Mouse (Mus musculus) midbrain, embryonic 15.5 days (tissue): ENCODE results near the gene Dnttip1. TPM values are rescaled to one million over a fixed set of nuclear protein-coding genes. Genes with fewer than 3 reads are reported as not detected.

Experiments used
- ATAC-seq: fragments of 200-750 bp; cut with Nextera tagmentation; replicated peaks from 2 replicates; pipeline ENCODE4 v1.8.0; 2017; ENCODE audit warnings: moderate TSS enrichment
- H3K27ac ChIP-seq: fragments of 300-500 bp; sonication (generic); 2 replicates; pipeline ENCODE4 v1.5.1; 2015; ENCODE audit warnings: mild to moderate bottlenecking, inconsistent platforms
- H3K27me3 ChIP-seq: fragments of 300-500 bp; sonication (generic); replicated peaks from 2 replicates; pipeline ENCODE4 v1.6.1; 2015; ENCODE audit warnings: inconsistent platforms
- H3K36me3 ChIP-seq: fragments of 300-500 bp; sonication (generic); replicated peaks from 2 replicates; pipeline ENCODE4 v1.6.1; 2015; ENCODE audit warnings: inconsistent platforms
- H3K4me1 ChIP-seq: fragments of 300-500 bp; sonication (generic); 2 replicates; pipeline ENCODE4 v1.6.1; 2015; ENCODE audit warnings: inconsistent platforms
- H3K4me2 ChIP-seq: fragments of 300-500 bp; sonication (generic); 2 replicates; pipeline ENCODE4 v1.6.1; 2015; ENCODE audit warnings: inconsistent platforms, mild to moderate bottlenecking, moderate library complexity
- H3K4me3 ChIP-seq: fragments of 300-500 bp; sonication (generic); 2 replicates; pipeline ENCODE4 v1.5.1; 2015; ENCODE audit warnings: mild to moderate bottlenecking, inconsistent platforms
- H3K9ac ChIP-seq: fragments of 300-500 bp; sonication (generic); 2 replicates; pipeline ENCODE4 v1.6.1; 2015; ENCODE audit warnings: mild to moderate bottlenecking, inconsistent platforms
- H3K9me3 ChIP-seq: fragments of 300-500 bp; sonication (generic); 2 replicates; pipeline ENCODE4 v1.6.1; 2016; ENCODE audit warnings: inconsistent platforms
- WGBS: fragments of 180-500 bp; shearing (Covaris S2); methylation state at CpG from one replicate; pipeline ENCODE4 v1.1.7; 2015; ENCODE audit warnings: mixed read lengths; 5-methylcytosine and 5-hydroxymethylcytosine counted together
- polyA plus RNA-seq: library from polyadenylated mRNA; unstranded; fragments of >200 nt; fragmentation: Nextera tagmentation; extraction: Ambion mirVana; gene quantifications from 2 replicates; pipeline ENCODE4 v1.2.1, GENCODE M21; 2015

Gene Dnttip1
- polyA plus RNA-seq, 1 experiment from 2014 or later, result 52.7 TPM

DNA sequence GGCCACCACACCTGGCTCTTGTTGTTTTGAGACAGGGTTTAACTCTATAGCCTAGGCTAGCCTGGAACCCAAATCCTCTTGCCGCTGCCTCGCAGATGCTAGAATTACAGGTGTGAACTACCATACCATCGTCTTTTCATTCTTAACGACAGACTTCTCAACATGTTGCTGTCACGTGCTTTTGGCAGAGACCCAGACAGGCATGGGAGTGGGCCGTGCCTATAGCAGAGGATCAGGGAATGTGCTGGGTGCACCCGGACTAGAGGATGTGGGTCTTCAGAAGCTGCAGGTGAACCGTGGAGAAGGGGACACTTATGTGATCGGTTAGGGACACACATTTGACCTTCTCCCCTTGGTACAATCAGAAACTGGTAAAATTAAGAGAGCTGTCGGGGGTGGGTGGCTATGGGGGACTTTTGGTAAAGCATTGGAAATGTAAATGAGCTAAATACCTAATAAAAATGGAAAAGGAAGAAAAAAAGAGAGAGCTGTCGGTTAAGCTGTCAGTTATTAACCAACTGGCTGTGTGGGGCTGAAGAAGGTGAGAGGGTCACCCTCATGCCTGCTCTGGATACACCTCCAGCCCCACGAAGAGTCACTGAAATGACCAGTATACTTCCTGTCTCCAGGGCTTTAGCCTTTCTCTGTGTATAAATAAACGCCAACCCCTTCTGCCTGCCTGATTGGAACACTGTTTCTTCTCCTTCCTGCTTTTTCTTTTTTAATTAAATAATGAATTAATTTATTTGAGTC lies 54.6 kb downstream of the Dnttip1 start:
- peaks cover 15% of the 10 kb centered on the region for H3K4me1 ChIP-seq
- no peak overlapping the region for H3K4me2 ChIP-seq
- H3K27ac ChIP-seq, result no peak overlapping the region
- H3K9me3 ChIP-seq, result no peaks in the 10 kb centered on the region
- H3K27me3 ChIP-seq, result no peaks in the 10 kb centered on the region
- no peak overlapping the region for H3K4me3 ChIP-seq
- peaks cover 14% of the 10 kb centered on the region; the same call in 1 of the 2 replicates for H3K36me3 ChIP-seq
- H3K9ac ChIP-seq, result no peak overlapping the region
- WGBS, result 94% methylated on average over 13 of the region's 13 CpGs
- no peak for ATAC-seq

DNA sequence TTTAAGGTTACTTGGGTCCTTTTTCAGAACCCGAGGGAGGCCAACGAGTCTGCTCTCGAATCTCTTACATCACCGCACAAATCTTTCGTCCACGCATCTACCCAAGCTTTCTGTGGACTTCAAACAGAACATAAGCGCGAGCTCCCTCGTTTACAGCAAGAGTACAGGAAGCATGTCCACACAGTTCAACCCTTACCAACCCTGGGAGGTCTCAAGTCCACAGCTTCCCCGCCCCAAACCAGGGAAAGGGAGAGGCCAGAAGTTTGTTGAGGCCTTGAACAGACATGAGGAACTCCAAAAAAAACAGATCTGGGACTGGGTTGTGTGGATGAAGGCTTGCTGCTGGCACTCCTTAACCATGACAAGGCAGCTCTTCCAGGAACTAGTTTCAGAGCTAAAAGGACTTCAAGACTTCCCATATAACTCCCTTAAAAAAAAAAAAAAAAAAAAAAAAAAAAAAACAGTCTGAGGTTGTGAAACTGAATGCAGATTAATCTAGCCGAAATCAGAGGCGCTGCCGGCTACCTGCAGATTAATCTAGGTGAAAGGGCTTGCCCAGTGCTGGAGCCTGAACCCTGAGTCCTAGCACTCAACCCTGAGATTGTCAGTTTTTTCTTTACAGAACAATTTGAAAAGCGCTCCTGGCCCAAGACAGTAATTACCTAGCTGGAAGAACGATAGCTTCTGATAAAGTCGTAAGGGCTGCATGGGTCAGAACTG lies 57.6 kb downstream of the Dnttip1 start:
- Histone ChIP-seq H3K4me3 (peak overlapping the region; percentile 73), H3K27me3 (no peaks in the 10 kb centered on the region), H3K9me3 (no peaks in the 10 kb centered on the region), H3K9ac (peak overlapping the region; percentile 67; the same call in 1 of the 2 replicates), H3K36me3 (no peaks in the 10 kb centered on the region; the same call in 1 of the 2 replicates), H3K27ac (no peak overlapping the region), H3K4me2 (peak overlapping the region; percentile 63), H3K4me1 (peaks cover 33% of the 10 kb centered on the region)
- no peak for ATAC-seq
- 93% methylated on average over 16 of the region's 16 CpGs for WGBS

DNA sequence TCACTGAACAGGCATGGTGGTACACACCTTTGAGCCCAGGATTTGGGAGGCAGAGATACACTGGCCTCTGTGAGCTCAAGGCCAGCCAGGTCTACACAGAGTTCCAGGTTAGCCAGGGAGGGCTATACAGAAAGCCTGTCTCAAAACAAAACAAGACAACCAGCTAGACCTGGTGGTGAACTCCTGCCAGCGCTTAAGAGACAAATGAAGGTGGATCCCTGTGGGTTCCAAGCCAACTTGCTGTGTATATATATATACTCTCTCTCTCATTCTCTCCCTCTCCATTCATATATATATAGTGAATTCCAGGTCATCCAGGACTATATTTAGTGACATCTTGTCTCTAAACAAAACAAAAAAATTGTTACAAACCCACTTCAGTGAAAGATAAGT lies 58.1 kb downstream of the Dnttip1 start:
- Histone ChIP-seq H3K9me3 (no peaks in the 10 kb centered on the region), H3K27ac (peak overlapping the region; percentile 82; the same call in 1 of the 2 replicates), H3K27me3 (no peaks in the 10 kb centered on the region), H3K4me1 (peaks cover 33% of the 10 kb centered on the region), H3K36me3 (no peaks in the 10 kb centered on the region; the same call in 1 of the 2 replicates), H3K4me2 (peak overlapping the region; percentile 63), H3K4me3 (peak overlapping the region; percentile 73), H3K9ac (peak overlapping the region; percentile 67)
- WGBS, result 68% methylated on average over 1 of the region's 1 CpGs
- ATAC-seq, result no peak

DNA sequence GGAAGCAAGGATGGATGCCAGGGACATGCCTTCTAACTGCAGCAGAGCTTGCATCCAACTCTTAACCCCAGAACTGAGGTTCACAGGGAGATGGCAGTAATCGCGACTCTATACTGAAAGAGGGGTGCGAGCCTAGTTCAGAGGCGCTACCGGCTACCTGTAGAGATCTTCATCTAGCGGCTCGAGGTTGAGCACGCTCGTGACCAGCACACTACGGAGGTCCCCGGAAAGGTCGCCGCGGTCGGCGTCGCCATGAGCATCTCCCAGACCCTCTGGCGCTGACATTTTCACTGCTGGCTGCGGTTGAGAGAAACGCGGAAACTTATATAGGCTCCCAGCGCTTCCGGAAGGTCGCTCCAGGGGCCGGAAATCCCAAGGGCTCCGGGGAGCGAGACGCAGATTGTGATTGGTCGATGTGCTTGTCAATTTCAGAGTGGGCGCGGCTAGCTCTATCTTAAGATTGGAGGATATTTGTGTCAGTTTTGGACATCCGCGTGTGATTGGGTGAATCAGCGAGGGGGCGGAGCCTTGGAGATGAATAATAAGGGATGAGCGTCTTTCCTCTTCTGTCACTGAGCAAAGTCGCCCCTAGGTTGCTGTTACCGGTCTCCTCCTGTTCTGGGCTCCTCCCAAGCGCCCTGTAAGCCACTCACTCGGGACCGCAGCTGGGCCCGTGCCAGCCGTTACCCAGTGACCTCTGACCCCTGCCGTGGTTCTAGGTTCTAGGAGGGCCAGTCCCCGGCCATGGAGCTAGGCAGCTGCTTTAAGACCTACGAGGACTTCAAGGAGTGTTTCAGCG lies 58.9 kb downstream of the Dnttip1 start, which contains the start of the genes Acot8 and Zswim3:
Acot8 (minus strand) TSS at position 350 of the 799 bp plus-strand sequence.
Zswim3 (plus strand) TSS at position 566 of the 799 bp plus-strand sequence.
- Histone ChIP-seq H3K4me2 (peak within 1 kb of the TSS; percentile 73), H3K27ac (peak within 1 kb of the TSS; percentile 85), H3K27me3 (no peaks in the 10 kb centered on the region), H3K9me3 (no peaks in the 10 kb centered on the region), H3K4me1 (peaks cover 33% of the 10 kb centered on the region), H3K4me3 (peak within 1 kb of the TSS; percentile 73), H3K36me3 (no peaks in the 10 kb centered on the region; the same call in 1 of the 2 replicates), H3K9ac (peak within 1 kb of the TSS; percentile 79)
- under 1% methylated on average over 47 of the region's 47 CpGs for WGBS
- ATAC-seq, result peak; percentile 96

DNA sequence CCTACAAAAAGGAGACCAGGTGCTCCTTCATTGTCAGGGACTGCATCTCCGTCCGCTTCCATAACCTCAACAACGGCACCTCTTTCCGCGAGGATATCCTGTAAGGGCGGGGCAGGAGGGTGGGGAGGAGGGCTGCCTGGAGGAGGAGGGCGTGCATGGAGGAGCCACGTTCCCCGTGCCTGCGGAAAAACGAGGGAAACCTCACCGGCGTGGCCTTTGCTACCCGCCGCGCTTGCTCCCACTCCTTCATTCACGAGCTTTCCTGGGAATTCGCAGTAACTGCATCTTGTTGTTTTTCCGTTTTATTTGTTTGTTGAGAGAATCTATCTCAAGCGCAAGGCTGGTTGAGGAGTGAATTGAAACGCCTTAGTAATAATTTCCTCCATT lies 59.5 kb downstream of the Dnttip1 start:
- no peaks in the 10 kb centered on the region for H3K27me3 ChIP-seq
- 3% methylated on average over 21 of the region's 21 CpGs for WGBS
- H3K4me1 ChIP-seq, result peaks cover 33% of the 10 kb centered on the region
- peak overlapping the region; percentile 79 for H3K9ac ChIP-seq
- H3K27ac ChIP-seq, result peak overlapping the region; percentile 85
- H3K4me2 ChIP-seq, result peak overlapping the region; percentile 73
- H3K9me3 ChIP-seq, result no peaks in the 10 kb centered on the region
- peak overlapping the region; percentile 73 for H3K4me3 ChIP-seq
- ATAC-seq, result peak; percentile 61
- no peaks in the 10 kb centered on the region; the same call in 1 of the 2 replicates for H3K36me3 ChIP-seq

DNA sequence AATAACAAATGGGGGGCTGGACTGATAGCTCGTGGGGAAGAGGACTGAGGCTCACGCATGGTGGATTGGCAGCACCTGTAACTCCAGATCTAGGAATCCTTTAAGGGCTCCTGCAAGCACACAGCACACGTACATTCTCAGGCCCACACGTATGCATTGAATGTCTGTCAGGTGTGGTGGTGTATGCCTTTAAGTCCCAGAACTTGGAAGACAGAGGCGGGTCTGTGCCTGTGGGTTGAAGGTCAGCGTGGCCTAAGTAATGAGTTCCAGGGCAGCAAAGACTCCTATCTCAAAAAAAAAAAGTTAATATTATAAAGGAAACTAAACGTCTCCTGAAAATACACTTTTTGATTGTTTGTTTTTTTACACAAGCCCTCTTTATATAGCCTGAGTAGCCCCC lies 60.8 kb downstream of the Dnttip1 start:
- Histone ChIP-seq H3K4me2 (peak overlapping the region; percentile 73; the same call in 1 of the 2 replicates), H3K4me3 (no peak overlapping the region), H3K4me1 (peaks cover 33% of the 10 kb centered on the region), H3K36me3 (no peaks in the 10 kb centered on the region), H3K9me3 (no peaks in the 10 kb centered on the region), H3K27me3 (no peaks in the 10 kb centered on the region), H3K9ac (no peak overlapping the region), H3K27ac (no peak overlapping the region)
- ATAC-seq, result no peak
- WGBS, result 85% methylated on average over 7 of the region's 7 CpGs

DNA sequence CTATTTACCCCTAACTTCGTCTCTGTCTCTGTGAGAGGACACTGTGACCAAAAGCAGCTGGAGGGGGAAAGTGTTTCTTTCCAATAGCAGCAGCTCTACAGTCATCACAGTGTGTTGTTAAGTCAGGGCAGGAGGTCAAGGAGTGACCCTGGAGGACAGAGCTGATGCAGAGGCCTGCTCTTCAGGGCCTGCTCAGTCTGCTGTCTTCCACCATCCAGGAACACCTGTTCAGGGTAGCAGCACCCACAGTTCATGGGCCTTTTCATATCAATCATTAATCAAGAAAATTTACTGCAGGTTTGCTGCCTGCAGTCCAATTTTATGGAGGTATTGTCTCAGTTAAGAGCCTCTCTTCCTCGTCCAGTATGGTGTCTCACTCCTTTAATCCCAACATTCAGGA lies 67.8 kb downstream of the Dnttip1 start:
- Histone ChIP-seq H3K27me3 (no peaks in the 10 kb centered on the region), H3K4me3 (no peak overlapping the region), H3K36me3 (0 out of 2 replicates have a peak, but pooled peaks cover 3% of the 10 kb centered on the region), H3K4me2 (no peak overlapping the region), H3K27ac (no peak overlapping the region), H3K4me1 (no peaks in the 10 kb centered on the region), H3K9me3 (no peaks in the 10 kb centered on the region), H3K9ac (no peak overlapping the region)
- ATAC-seq, result no peak
- WGBS, result 50% methylated on average over 2 of the region's 2 CpGs

DNA sequence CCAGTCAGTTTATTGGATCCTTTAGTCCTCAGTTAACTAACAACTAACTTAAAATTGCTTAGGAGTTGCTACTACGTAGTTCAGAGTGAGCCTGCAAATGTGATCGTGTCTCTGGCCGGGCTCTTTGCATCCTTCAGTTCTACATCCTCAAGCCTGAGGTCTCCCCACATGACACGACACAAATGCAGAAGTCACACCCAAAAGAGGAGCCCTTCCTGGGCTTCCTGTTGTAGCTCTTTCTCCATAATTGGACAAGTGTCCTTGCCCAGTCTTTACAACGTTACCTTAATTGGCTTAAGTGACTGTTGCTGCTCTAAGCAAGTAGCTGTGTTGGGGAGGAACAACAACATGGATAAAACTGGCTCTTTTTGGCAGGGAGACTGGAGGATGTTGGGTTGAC lies 69.6 kb downstream of the Dnttip1 start:
- Histone ChIP-seq H3K27me3 (no peaks in the 10 kb centered on the region), H3K4me3 (no peak overlapping the region), H3K36me3 (peaks cover 6% of the 10 kb centered on the region; the same call in 1 of the 2 replicates), H3K9ac (no peak overlapping the region), H3K27ac (no peak overlapping the region), H3K4me2 (no peak overlapping the region), H3K4me1 (no peaks in the 10 kb centered on the region), H3K9me3 (no peaks in the 10 kb centered on the region)
- no peak for ATAC-seq
- 89% methylated on average over 5 of the region's 5 CpGs for WGBS

DNA sequence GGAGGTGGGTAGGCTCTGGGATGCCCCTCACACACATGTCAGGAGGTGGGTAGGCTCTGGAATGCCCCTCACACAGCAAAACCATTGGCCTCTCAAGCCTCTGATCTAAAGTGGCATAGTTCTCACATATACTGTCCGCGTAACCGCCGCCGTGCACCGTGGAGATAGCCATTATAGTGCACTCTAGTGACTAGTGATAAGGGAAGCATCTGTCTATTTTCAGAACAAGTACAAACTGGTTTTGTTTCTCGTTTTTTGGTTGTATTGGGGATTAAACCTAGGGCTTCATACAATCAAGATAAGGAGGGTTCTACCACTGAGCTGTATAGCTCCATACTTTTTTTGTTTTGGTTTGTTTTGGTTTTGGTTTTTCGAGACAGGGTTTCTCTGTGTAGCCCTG lies 70.0 kb downstream of the Dnttip1 start:
- ATAC-seq, result no peak
- no peaks in the 10 kb centered on the region for H3K9me3 ChIP-seq
- H3K9ac ChIP-seq, result no peak overlapping the region
- H3K27me3 ChIP-seq, result no peaks in the 10 kb centered on the region
- no peak overlapping the region for H3K27ac ChIP-seq
- 92% methylated on average over 8 of the region's 8 CpGs for WGBS
- H3K36me3 ChIP-seq, result peaks cover 10% of the 10 kb centered on the region
- H3K4me1 ChIP-seq, result no peaks in the 10 kb centered on the region
- no peak overlapping the region for H3K4me2 ChIP-seq
- no peak overlapping the region for H3K4me3 ChIP-seq

DNA sequence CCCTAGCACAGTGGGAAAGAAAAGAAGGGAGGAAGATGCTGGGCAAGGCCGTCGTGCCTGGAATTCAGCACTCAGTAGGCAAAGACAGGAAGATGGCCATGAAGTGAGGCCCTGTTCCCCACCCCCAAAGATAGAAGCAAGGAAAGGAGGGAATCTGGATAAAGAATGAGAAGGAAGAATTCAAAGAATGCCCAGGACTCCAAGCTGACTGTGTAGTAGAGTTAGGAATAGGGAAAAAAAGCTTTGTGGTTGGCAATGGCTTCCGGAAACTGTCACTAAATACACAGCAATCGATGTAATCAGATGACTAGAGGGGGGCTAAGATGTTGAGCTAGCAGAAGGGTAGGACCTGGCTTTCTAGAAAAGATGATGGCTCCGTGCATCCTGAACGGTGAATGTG lies 71.4 kb downstream of the Dnttip1 start:
- no peak overlapping the region for H3K9ac ChIP-seq
- no peaks in the 10 kb centered on the region for H3K9me3 ChIP-seq
- H3K36me3 ChIP-seq, result peaks cover 16% of the 10 kb centered on the region
- H3K4me2 ChIP-seq, result no peak overlapping the region
- peaks cover 3% of the 10 kb centered on the region for H3K4me1 ChIP-seq
- no peak for ATAC-seq
- H3K4me3 ChIP-seq, result no peak overlapping the region
- H3K27ac ChIP-seq, result no peak overlapping the region
- no peaks in the 10 kb centered on the region for H3K27me3 ChIP-seq
- WGBS, result 85% methylated on average over 6 of the region's 6 CpGs

DNA sequence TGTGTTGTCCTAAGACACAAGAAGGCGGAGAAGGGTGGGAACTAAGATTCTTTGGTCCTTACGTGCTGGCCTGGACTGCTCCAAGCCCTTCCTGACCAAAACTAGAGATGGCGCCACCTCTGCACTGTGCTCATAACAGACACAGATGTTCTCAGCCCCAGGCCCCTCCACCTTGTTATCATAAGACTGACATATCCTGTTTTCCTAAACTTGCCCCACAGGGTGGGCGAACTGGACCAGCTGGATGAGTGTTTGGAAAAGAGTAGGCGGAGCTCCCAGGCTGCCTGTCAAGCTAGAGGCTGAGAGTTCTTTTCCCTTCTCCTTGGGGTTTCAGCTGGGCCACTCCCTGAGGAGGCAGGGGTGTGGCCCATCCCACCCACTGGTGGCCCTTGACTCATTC lies 71.9 kb downstream of the Dnttip1 start:
- Histone ChIP-seq H3K4me3 (no peak overlapping the region), H3K4me1 (peaks cover 7% of the 10 kb centered on the region), H3K27me3 (no peaks in the 10 kb centered on the region), H3K9me3 (no peaks in the 10 kb centered on the region), H3K27ac (no peak overlapping the region), H3K4me2 (no peak overlapping the region), H3K9ac (no peak overlapping the region), H3K36me3 (peaks cover 16% of the 10 kb centered on the region)
- ATAC-seq, result no peak
- WGBS, result 77% methylated on average over 5 of the region's 5 CpGs
